Mouse (Mus musculus) c-Kit-positive CD71-positive TER-119-negative erythroid progenitor cells, embryonic 14.5 days (primary cell): ENCODE measurements at regions not wholly inside any gene's neighbourhood (a gene's known extent, or its start where the extent isn't known, plus 50 kb on each side); places are given as distances from the start of the nearest gene placed in this dataset.

Experiments
- DNase-seq: peaks from one replicate; pipeline ENCODE4 v3.0.0-alpha.2; 2013; ENCODE audit warnings: low read depth

DNA sequence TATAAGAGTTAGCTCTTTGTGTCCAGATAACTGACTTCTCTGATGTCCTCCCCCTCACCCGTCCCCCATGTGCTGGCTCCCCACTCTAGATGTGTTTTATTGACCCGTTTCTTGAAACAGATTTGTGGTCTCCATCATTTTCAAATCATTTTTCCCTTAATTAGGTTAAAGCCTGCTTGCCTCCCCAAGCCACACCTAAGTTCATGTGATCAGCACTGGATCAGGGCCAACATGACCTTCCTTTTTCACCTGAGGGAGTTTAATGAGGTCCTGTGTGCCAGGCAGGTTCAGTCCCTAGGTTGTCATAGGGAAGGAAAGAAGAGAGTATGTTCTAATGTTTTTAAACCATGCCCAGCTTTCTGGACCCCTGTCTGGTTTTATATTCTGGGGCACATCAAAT lies 390.9 kb upstream of the Slc35b3 start:
- DNase-seq = no peak

DNA sequence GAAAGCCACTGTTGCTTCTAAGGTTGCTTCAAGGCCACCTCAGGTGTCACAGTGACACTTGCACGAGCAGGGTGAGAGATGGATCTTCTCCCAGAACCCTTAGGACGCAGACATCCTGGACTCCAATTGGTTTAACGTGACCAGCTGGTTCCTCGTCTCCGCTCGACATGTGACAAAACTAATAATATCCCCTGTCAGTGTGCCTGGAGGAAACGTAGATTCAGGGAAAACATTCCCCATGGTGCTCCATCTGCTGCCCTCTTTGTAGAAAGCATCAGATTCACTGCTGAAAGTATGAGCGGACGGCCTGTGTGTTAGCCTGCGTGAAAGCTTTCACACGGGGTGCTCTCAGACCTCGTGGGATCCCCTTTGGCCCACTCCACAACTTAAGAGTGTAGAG lies 390.0 kb upstream of the Slc35b3 start:
- no peak for DNase-seq

DNA sequence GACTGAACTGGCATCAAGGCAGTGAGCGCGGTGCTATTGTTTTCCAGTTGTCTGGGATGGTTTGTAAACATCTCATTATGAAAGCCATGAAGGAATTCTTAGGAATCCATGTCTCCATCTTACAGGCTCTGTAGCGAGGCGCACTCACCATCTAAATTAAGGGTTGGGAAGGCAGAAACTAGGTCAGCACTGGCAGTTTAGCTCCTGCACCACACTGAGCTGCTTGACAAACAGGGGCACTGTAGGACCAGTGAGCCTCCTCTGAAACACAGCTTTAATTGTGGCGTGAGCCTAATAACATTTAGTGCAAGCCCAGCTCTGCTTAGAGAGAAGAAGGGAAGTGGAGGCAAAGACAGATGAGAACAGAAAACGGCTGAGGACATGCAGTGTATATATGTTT lies 387.1 kb upstream of the Slc35b3 start:
- DNase-seq = no peak

DNA sequence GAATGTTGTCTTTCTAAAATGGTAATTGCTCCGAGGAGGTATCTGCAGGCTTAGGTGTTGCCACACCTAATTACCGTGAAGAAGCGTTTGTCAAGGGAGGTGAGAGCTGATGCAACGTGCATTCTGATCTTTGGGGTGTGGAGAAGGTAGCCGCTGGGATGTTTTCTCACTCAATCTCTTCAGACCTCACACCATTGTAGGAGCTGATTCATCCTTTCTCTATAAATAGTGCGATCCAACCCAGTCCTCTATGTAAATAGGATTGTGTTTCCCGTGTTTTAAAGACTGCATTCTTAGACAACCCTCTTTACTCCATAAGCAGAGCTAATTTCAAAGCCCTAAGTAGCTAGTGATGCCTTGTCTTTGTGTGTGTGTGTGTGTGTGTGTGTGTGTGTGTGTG lies 374.2 kb upstream of the Slc35b3 start:
- no peak for DNase-seq

DNA sequence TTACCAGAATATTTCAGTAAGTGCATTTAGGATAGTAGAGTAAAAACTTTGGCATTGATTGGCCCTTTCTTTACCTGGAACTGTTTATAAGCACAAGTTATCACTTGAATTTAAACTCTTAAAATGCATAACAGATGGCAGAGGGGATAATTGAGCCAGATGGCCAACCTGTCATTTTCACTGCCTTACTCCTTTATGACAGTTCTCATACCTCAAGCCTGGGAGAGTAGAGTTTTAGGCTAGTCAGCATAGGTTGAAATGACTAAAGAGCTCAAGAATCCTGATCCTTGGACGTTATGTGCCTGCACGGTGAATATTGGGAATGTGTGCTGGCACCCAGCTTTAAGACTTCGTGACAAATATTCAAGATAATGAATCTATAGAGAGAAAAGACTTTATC lies 369.1 kb upstream of the Slc35b3 start:
- DNase-seq = no peak

DNA sequence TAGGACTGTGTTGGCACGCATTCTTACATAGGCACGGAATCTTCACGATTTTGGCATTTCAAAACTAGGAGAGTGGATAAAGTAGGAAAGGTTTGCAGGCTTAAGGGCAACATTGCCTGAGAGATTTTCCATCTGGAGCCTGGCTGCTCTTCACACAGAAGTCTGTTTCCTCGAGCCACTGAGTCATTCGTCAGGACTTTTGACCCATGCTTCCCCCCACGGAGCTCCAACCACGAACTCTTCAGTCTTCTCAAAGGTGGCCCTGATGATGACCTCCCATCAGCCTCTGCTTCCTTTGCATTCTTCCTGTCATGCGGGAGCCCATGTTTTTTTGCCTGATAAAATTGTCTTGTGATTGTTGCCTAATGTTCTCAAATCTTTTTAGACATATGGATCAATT lies 365.5 kb upstream of the Slc35b3 start:
- no peak for DNase-seq

DNA sequence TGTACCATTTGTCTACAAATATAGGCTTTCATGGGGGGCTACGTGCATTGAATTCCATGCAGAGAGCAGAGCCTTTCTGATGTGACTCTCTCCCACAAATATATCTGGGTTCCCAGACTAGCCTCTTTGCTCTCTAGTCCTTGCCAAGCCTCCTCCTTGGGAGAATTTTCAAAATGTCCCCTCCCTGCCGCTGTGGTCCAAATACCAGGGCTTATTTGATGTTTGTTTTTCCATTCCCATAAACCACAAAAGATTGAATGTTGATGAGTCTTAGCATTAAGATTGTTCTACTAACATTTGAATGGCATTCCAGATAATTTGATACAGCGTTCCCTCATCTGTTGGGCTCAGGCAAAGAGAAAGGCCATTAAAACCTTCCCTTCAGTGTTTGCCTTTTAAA lies 360.4 kb upstream of the Slc35b3 start:
- no peak for DNase-seq

DNA sequence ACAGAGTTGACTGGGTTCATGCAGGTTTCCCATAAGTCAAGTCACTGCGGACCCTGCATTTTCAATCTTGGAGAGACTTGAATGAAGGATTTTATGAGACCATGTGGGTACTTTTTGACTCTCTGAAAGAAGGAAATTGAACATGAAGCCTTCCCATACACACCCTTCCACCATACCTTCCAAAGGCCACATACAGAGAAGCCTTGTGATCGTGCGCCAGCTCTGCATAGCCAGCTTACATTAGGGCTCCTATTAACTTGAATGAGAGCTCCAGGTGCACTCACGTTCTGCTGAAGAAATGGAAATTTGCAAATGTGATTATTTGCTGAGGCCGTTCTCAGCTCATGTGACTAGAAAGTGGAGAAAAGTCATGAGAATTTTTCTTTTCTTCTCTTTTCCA lies 349.1 kb upstream of the Slc35b3 start:
- no peak for DNase-seq

DNA sequence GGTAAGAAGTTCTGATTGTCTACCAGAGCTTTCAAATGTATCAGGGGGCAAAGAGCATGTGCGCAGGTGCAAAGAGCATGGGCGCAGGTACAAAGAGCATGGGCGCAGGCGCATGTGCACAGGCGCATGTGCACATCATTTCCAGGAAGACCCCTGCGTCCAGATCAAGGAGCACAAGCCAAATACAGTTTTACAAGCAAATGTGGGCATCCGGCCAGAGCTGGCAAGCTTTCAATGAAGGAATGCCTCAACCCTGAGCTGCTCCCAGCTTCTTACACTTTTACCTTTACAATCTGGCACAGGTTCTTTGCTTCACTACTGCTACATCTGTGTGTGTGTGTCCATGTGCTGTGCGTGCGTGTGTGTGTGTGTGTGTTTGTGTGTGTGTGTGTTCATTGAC lies 347.2 kb upstream of the Slc35b3 start:
- no peak for DNase-seq

DNA sequence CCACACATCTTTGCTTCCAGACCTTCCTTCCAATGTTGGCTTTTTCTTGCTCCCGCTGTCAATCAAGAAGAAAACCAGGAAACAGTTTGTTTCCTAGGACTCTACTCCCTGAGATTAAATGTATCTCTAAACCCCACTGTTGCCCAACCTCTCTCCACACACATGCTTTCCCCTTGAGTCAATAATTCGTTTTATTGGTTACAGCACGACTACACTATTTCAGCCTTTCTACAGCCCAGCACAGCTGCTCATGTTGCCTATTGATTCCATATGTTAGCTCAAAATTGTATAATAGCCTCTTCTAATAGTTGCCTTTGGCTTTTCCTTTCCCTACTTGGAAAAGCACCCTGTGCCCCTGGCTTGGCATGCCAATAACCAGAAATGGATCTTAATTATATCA lies 346.2 kb upstream of the Slc35b3 start:
- DNase-seq = no peak

DNA sequence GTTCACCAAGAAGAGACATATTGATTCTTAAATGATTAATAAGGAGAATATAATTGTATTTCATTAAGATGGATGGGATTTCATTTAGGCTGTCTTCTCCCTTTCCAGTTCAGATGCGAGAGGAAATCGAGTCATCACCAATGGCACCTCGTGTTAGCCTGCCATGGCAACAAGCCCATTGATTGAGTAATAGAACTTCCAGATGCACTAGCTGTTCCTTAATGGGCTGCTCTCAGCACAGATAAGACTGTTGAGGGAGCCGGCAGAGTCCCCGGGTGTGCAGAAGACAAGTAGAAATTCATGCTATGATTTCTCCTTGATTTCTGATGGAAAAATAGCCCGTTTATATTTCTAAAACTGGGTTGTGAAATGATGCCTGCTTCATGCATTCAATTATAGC lies 336.5 kb upstream of the Slc35b3 start:
- no peak for DNase-seq

DNA sequence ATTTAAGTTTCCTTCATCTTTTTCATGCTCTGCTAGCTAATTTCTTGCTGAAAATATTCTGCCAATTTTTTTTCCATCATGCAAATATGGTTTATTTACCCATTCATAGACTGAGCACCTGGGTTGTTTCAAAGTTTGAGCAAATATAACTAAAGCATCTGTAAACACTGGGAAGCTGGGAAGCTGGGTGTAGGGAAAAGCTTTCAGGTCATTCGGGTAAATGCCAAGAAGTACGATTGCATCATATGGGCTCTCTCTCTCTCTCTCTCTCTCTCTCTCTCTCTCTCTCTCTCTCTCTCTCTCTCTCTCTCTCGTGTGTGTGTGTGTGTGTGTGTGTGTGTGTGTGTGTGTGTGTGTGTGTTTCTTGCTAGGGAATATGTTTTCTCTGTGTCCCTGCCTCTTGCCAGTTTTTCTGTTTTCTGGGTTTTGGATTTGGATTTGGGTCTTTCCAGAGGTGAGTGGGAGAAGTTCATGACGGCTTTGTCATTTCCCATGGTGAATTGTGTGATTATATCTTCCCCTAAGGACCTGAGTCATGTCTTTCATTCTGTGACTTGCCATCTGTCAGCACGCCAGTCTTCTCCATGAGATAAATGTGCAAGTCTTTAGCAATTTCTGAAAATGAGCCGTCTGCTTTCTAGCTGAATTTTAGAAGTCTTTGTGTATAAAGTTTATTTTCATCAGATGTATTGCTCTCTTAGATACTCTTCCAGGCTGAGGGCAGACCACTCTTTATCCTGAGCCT lies 329.7 kb upstream of the Slc35b3 start:
- DNase-seq = no peak

DNA sequence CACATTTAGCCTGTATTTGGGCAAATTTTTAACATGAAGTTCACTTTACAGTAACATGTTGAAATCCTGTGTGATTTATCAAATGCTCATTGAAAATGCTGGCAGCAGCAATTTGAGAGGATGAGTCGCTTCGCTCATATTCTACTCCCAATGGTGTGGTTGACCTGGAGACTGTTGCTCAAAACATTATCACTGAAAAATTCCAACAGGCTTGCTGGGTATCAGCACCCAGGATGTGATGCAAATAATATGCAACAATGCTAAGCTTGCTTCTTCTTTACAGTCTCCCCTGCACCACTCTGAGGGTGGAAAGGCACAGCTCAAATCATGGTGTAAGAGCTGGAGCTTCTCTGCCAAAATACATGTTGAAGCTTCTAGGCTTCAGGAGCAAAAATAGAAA lies 321.6 kb upstream of the Slc35b3 start:
- DNase-seq = no peak

DNA sequence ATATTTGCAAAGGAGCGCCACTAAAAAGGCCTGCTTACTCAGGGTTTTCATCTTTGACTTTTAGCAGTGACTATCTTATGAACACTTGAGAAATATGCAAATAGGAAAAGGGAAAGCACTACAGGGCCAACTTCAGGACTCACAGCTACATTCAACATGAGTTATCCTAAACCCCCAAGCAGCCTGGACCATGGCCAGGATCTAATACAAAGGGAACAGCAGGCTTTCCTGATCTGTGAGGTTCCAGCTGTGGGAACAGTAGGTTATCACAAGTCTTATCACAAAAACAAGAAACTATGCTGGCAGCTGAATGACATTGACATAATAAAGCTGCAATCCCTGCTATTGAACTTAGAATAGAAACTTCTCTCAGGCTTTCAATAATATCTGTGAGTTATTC lies 317.4 kb upstream of the Slc35b3 start:
- DNase-seq = no peak

DNA sequence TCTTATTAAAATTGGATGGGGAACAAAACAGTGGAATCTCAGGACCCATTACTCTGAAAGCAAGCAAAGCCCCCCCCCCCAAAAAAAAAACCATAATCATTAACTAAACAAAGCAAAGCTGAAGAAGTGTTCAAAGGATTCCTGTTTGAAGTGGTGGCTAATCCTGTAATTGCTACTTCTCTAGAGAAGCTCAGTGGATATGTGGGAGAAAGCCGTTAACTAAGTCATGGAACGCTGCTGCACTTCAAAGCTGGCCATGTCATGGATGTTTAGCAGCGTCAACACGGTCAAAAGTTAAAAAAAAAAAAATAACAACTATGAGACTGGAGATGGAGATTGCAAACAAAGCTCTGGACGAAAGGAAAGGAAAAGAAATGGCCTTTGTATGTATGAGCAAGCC lies 305.3 kb upstream of the Slc35b3 start:
- DNase-seq = no peak

DNA sequence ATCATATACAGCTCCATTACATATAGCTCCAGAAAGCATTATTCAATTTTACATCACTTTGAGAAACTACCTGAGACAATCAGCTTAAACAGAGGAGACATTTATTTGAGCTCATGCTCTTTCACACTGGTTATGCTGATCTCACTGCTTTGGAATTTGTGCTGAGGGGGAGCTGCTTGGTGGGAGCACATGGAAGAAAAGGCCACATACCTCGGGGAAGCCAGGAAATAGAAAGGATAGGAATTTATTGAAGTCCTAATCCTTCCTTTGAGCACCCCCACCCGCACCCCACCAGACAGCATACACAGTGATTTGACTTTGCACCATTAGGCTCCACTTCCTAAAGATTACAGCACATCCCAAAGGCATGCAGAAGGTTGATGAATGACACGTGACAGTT lies 296.0 kb upstream of the Slc35b3 start:
- no peak for DNase-seq

DNA sequence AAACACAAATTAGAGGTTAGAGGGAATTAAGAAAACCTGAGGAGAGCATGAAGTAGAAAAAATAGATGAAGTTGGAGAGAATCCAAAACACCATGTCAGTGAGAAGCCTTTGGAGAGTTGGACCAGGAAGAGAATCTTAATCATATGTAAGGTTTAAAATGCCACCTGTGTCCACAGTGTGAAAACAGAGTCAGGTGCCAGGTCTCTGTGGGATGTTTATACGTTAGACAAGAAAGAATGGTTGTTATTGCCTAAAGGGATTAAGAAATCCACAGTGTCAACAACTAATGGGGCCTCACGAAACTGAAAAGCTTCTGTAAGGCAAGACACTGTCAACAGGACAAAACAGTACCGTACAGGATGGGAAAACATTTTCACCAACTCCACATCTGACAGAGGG lies 294.7 kb upstream of the Slc35b3 start:
- DNase-seq = no peak

DNA sequence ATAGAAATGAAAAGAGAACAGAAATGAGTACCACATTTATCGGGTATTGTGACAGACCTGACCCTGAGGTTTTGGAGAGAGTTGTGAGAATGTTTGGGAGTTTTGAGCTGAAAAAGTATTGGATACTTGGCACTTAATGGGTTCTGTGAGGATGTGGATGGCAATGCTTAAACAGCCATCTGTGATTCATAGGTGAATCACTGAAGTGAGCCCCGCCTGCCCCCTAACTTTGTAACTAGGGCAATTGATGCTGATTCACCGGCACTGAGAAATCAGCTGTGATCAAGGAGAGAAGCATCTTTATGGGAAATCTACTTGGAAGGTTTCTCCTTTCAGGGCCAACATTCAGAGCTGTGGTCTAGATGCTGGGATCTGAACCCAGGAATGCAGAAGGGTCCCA lies 291.9 kb upstream of the Slc35b3 start:
- DNase-seq = no peak

DNA sequence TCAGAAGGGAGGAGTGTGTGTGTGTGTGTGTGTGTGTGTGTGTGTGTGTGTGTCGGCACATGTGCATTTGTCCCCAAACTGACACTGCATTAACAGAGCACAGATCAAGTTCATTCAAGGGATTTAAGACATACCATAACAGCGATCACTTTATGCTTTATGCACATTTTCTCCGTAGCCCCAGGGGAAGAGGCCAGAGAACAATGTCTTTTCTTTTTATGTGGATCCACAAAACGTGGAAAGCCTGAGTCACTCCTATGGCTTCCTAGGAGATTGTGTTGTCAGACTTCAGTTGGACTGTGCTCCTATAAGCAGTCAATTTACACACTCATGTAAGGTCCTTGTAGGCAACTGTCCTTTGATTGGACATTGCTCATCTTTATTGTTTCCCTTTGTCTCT lies 289.4 kb upstream of the Slc35b3 start:
- DNase-seq = no peak

DNA sequence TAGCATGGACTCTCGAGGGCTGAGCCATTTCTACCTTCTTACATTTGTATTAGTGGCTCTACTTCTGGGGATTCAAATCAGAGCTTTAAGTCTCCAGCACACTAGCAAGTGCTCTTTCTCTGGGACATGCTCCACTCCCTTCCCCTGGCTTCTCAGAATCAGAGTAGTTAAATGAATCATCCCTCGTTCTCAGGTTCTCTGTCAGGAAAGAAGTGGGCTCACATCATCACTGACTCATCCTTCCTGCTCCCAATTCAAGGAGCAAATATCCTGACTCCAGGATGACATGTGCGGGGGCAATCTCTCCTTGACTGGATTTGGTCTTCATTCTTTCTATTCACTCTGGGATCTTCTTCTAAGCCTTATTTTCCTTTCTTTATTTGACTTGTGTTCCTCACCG lies 266.2 kb upstream of the Slc35b3 start:
- DNase-seq = no peak

DNA sequence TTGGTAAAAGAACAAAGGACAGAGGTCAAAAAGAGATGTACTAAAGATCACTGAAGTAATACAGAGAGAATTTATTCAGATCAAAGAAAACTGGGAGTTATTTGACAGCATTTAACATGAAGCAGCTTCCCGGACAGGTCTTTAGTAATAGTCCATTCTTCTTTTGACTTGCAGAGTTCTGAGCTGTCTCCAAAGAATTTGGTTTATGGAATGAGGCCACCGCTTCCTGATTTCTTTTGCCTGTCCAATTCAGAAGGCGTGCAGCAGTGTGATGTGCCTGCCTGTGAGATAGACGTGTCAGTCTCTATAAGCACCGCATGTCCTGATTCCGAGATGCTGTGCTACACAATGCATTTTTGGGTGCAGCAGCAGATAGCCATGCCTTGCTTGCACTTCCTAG lies 265.0 kb upstream of the Slc35b3 start:
- no peak for DNase-seq

DNA sequence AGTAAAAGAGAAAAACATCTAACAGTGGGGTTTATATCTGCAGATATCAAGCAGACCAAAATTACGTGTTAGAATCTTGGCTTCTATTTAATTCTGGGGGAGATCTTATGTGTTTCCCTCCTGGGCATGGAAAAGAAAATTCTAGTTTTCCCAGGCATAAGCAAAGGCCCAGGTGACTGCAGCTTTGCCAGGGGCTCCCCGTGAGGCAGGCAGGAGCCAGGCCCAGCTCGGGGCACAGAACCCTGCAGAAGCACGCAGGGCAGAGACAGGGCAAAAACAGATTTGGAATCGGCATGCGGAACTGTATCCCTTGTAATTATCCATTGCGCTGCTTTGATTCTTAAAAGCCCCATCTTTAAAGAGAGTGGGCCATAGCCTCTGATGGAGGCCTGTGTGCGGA lies 250.4 kb upstream of the Slc35b3 start:
- no peak for DNase-seq

DNA sequence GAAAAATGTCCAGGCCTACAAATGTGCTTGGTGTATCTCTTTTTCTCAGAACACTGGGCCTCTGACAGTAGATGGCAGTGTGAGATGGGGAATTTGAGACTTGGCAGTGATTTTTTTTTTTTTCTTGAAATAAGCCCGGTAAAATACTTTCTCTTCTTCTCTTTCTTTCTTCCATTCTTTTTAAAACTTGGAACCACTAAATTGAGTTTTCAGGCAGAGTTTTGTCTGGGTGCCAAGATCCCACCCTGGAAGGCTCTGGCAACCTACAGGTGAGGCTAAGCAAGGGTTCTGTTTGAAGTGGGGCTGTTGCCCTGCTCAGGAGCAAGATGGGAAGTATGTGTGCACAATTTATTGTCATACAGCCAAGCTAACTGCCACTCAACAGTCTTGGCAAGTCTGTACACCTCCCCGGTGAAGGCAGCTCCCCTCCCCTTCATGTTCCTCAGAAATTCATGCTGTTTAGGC lies 223.1 kb upstream of the Slc35b3 start:
- DNase-seq = no peak

DNA sequence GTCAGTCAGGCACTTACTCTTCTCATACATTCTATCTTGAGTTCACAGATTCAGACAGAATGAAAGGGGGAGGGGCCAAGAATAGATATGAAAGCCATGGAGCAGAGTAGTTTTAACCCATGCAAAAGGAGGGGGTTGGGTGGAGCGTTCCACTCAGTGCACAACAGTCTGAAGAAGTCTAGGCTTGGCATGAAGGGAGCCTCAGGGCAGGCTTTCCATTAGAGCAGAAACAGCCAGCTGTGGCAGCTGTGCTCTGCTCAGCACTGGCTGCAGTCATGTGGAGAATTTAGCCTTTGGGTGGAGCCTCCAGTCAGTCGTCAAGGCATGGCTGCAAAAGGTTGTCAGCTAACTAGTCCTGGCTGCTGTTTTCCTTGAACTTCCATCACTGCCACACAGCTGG lies 201.3 kb upstream of the Slc35b3 start:
- DNase-seq = no peak

DNA sequence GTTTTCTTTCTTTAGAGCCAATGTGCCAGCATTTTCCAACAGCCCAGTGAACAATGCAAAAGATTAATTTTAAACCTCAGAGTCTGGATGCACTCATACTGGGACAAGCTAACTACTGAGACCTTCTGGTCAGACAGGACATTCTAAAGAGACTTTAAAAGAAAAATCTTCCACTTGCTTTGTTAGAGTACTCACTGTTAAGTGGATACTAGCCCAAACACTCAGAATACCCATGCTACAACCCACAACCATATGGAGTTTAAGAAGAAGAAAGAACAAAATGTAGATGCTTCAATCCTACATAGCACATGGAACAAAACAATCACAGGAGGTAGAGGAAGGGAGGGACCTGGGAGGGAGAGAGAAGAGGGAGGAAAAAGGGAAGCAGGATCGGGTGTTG lies 167.3 kb upstream of the Slc35b3 start:
- DNase-seq = no peak
